Comparison of ENCODE assay signal across 8 mouse cellular contexts in the genomic region with DNA sequence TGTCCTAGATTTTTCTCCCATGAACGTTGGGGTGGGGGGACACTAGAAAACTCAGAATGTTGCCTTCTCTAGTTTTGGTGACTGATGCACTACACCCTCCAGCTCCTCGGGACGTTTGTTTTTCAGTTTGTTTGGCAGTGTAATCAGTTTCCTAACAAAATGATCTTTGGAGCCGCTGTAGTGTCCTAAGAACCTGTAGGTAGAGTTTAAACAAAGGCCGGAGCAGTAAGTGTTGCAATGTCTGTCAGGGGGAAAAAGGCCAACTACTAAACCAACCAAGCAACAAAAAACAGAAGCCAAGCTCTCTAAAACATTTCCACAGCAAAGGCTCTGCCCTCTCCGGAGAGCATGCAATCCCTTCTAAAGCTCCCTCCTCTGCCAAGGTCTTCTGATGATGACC. TPM values are rescaled to one million over a fixed set of nuclear protein-coding genes. Genes with fewer than 3 reads are reported as not detected.
DNase-seq lines count a peak whose midpoint lies in the region; ATAC-seq and TF ChIP-seq lines count a peak whose summit lies in the region.

No protein-coding gene starts in this region.

- TF ChIP-seq POLR2A in heart, adult 2 months (IDR thresholded peaks at IDR 0.05; ENCODE audit: insufficient read depth, low read depth, low read length) = no peak
- no peak for TF ChIP-seq POLR2A in testis, adult 2 months (IDR thresholded peaks at IDR 0.05; ENCODE audit: control insufficient read depth, low read depth, low read length)

- H3K4me2 ChIP-seq in liver, embryonic 14.5 days (ENCODE audit: low read depth) = peak overlapping the region; percentile 44; the same call in 1 of the 2 replicates

- intact Hi-C loops in heart, adult 2 months (cut with DNase I) = no loop called here

- H3K79me2 ChIP-seq in heart, adult 2 months (replicated peaks; ENCODE audit: control insufficient read depth, insufficient read depth, low read length) = no peaks in the 10 kb centered on the region

- H3K4me1 ChIP-seq in heart, adult 2 months (ENCODE audit: control insufficient read depth, insufficient read depth, low read length) = no peaks in the 10 kb centered on the region
- H3K4me1 ChIP-seq in testis, adult 2 months (ENCODE audit: control insufficient read depth, insufficient read depth, low read length) = peaks cover 3% of the 10 kb centered on the region
- no peaks in the 10 kb centered on the region for H3K4me1 ChIP-seq in liver, embryonic 14.5 days (replicated peaks; ENCODE audit: control insufficient read depth in 2 of 2, insufficient read depth in 2 of 2, low read length in 1 of 2)

- TF ChIP-seq EP300 in heart, adult 2 months (IDR thresholded peaks at IDR 0.05; ENCODE audit: insufficient read depth, low read depth, low read length) = no peak
- no peak for TF ChIP-seq EP300 in liver, embryonic 14.5 days (IDR thresholded peaks at IDR 0.05; ENCODE audit: low read depth)

- 69% methylated on average over 6 of the region's 6 CpGs for WGBS in heart, adult 2 months
- WGBS in liver, embryonic 14.5 days (ENCODE audit: insufficient replicate concordance) = 51% methylated on average over 6 of the region's 6 CpGs

- TF ChIP-seq CTCF in heart, adult 2 months (IDR thresholded peaks at IDR 0.05) = no peak
- TF ChIP-seq CTCF in testis, adult 2 months (IDR thresholded peaks at IDR 0.05; ENCODE audit: control insufficient read depth, insufficient read depth, insufficient replicate concordance, low read depth, low read length) = no peak
- TF ChIP-seq CTCF in liver, embryonic 14.5 days (IDR thresholded peaks at IDR 0.05; ENCODE audit: low read depth) = no peak

- no peaks in the 10 kb centered on the region for H3K9me3 ChIP-seq in liver, embryonic 14.5 days (ENCODE audit: control insufficient read depth, low read length)

- no peak overlapping the region for H3K9ac ChIP-seq in heart, adult 2 months (ENCODE audit: low read depth, low read length)
- no peak overlapping the region for H3K9ac ChIP-seq in liver, embryonic 14.5 days (replicated peaks)

- peak; percentile 53; the same call in 1 of the 2 replicates for ATAC-seq in liver, embryonic 14.5 days (ENCODE audit: insufficient read depth)

- H3K4me3 ChIP-seq in heart, adult 2 months = peak overlapping the region; percentile 33; the same call in 1 of the 2 replicates
- H3K4me3 ChIP-seq in testis, adult 2 months (ENCODE audit: control insufficient read depth, low read depth, low read length) = peak overlapping the region; percentile 74
- peak overlapping the region in 1 of 2 experiments; percentile 41; a peak in 1 of 4 replicates for H3K4me3 ChIP-seq in liver, embryonic 14.5 days (ENCODE audit: insufficient read depth in 1 of 2, low read depth in 2 of 2, low read length in 2 of 2)

- DNase-seq in heart, adult 2 months = no peak
- DNase-seq in heart, adult 8-10 months (ENCODE audit: low spot score) = no peak
- DNase-seq in testis, postnatal 14 days (ENCODE audit: low spot score) = no peak
- DNase-seq in liver, embryonic 14.5 days (ENCODE audit: low read depth in 3 of 3, low spot score in 3 of 3) = peak in 1 of 3 experiments; percentile 13
- no peak for DNase-seq in embryo, embryonic 10.5 days (ENCODE audit: low spot score)
- DNase-seq in cerebellum, postnatal 10 days = no peak
- DNase-seq in adrenal gland, postnatal 36 days = no peak

- H3K27ac ChIP-seq in heart, adult 2 months = no peak overlapping the region; the same call in 1 of the 2 replicates
- no peak overlapping the region for H3K27ac ChIP-seq in testis, adult 2 months (ENCODE audit: control insufficient read depth, insufficient read depth, low read depth, low read length)
- H3K27ac ChIP-seq in liver, embryonic 14.5 days = 0 out of 2 replicates have a peak overlapping the region, but pooled peaks have one; percentile 12

- H3K36me3 ChIP-seq in heart, adult 2 months (ENCODE audit: control insufficient read depth, insufficient read depth, low read length) = no peaks in the 10 kb centered on the region
- H3K36me3 ChIP-seq in testis, adult 2 months (ENCODE audit: control insufficient read depth, insufficient read depth, low read length) = no peaks in the 10 kb centered on the region
- H3K36me3 ChIP-seq in liver, embryonic 14.5 days (replicated peaks; ENCODE audit: control insufficient read depth, insufficient read depth, low read depth) = no peaks in the 10 kb centered on the region

- peaks cover 3% of the 10 kb centered on the region; the same call in 1 of the 2 replicates for H3K27me3 ChIP-seq in heart, adult 2 months (ENCODE audit: control insufficient read depth, insufficient read depth, low read length)
- no peaks in the 10 kb centered on the region for H3K27me3 ChIP-seq in testis, adult 2 months (ENCODE audit: control insufficient read depth, insufficient read depth, low read length)
- H3K27me3 ChIP-seq in liver, embryonic 14.5 days (ENCODE audit: control insufficient read depth, insufficient read depth, low read length) = peaks cover 15% of the 10 kb centered on the region

RNA-seq across cellular contexts. Expression of a gene that starts 0.5 kb away (rescaled TPM):
- not detected for total RNA-seq in heart, adult 2 months (2021)
- polyA plus RNA-seq in heart, adult 2 months (2012; rRNA removed) = 0.06 and 0.16 TPM in 2 replicates
- not detected for total RNA-seq in heart, adult 8-10 months (2022)
- polyA plus RNA-seq in testis, adult 2 months (2012; rRNA removed) = 8.3 and 10.9 TPM in 2 replicates
- polyA plus RNA-seq in liver, embryonic 14.5 days (2012; rRNA removed) = 1.6 and 2.3 TPM in 2 replicates
- polyA plus RNA-seq in liver, embryonic 14.5 days (2014; fragmentation: Nextera tagmentation; extraction: Ambion mirVana) = 4.0 and 4.1 TPM in 2 replicates
- total RNA-seq in adrenal gland, postnatal 36 days (2021) = 1 to 10 TPM in 1 of 2 experiments, under 1 TPM in 1; 0.56 to 2.5 TPM
